Mouse (Mus musculus): Measurements from ENCODE around the gene Tmigd3.

DNA sequence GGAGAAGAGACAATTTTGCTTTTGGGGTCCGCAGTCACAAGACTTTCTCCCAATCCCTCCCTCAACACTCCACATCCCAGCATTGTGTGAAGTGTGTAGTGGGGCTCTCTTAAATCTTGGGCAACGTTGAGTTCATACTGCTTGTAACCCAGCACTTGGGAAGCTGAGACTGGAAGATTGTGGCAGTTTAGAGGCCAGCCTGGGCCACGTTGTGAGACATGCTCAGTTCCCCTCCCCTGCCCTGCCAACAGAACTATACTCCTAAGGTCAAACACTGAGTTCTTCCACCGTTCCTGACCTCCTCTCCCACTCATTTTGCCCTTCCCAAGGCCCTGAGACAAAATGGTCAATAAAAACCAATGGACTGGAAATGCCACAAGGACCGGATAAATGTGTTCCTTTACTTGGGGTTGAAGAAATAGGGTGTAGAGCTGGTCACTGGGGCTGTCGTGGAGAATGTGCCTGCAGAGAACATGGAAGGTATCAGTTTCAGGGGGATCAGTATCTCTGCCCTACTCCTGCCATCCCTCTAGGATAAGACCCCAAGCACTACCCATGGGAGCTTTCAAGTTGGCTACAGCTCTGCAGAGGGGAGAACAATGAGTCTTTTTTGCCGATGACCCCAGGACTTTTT lies 57.0 kb downstream of the Tmigd3 start:
- TF ChIP-seq CTCF (conservative IDR thresholded peaks at IDR 0.05; ENCODE audit: low read length) = no peak
- TF ChIP-seq NANOG (IDR thresholded peaks at IDR 0.05; ENCODE audit: borderline replicate concordance, low read length) = no peak
- no peak for TF ChIP-seq POU5F1 (IDR thresholded peaks at IDR 0.05; ENCODE audit: borderline replicate concordance, low read length)
